Comparison of ENCODE assay signal across 31 mouse cellular contexts in the genomic region with DNA sequence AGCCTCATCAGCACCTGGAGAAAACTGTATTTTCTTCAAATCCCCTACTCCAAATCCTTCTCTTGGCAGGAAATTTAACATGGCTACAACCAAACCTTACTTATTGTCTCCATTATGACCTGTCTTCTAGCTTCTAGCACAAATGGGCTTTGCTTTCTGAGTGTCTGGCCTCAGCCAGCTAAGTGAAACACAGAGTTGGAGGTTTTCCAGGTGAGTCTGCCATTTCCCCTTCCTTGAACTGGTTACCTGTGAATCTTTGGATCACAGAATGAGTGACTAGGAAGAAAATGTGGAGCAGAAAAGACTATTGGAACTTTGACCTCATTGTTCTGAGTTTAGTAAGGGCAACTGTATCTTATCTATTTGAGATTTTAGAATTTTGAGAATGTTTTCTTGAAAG. TPM values are rescaled to one million over a fixed set of nuclear protein-coding genes. Genes with fewer than 3 reads are reported as not detected.
"Had no signal": no experiment of that assay in that cellular context is flagged by ENCODE, and none has a peak within 500 bp of the region (broad histone marks: within the 10 kb centered on the region; RNA-seq: fewer than 3 reads in every experiment).

A gene (plus strand): TSS at position 73 of the 400 bp plus-strand sequence.

- H3K4me3 ChIP-seq: heart, adult 2 months; heart, embryonic 13.5 days; heart, embryonic 15.5 days; hindbrain, embryonic 13.5 days; hindbrain, embryonic 15.5 days; limb, embryonic 13.5 days; limb, embryonic 15.5 days; liver, embryonic 12.5 days had no signal

- H3K27ac ChIP-seq: heart, adult 2 months; heart, embryonic 13.5 days; heart, embryonic 15.5 days; hindbrain, embryonic 13.5 days; hindbrain, embryonic 15.5 days; hindbrain, postnatal 0 days; kidney, postnatal 0 days; limb, embryonic 13.5 days; limb, embryonic 15.5 days; liver, embryonic 12.5 days; liver, embryonic 14.5 days had no signal

- H3K9me3 ChIP-seq: heart, embryonic 13.5 days; heart, embryonic 15.5 days; hindbrain, embryonic 13.5 days; hindbrain, embryonic 15.5 days; limb, embryonic 13.5 days; limb, embryonic 15.5 days; liver, embryonic 12.5 days had no signal

- H3K4me2 ChIP-seq: heart, embryonic 11.5 days; heart, embryonic 13.5 days; heart, embryonic 15.5 days; hindbrain, embryonic 13.5 days; hindbrain, embryonic 15.5 days; limb, embryonic 13.5 days; limb, embryonic 15.5 days; liver, embryonic 12.5 days had no signal

- DNase-seq: gastrocnemius, postnatal 14 days; gastrocnemius, postnatal 36 days; heart, adult 11 months; heart, adult 2 months; heart, postnatal 14 days; heart, postnatal 36 days; layer of hippocampus, adult 9-11 months; layer of hippocampus, postnatal 36 days; left cerebral cortex, postnatal 4 days; lung, adult 18-20 months had no signal

- H3K27me3 ChIP-seq: heart, embryonic 13.5 days; heart, embryonic 15.5 days; hindbrain, embryonic 13.5 days; hindbrain, embryonic 15.5 days; limb, embryonic 13.5 days; limb, embryonic 15.5 days; liver, embryonic 12.5 days had no signal

- H3K36me3 ChIP-seq: heart, embryonic 13.5 days; heart, embryonic 15.5 days; hindbrain, embryonic 13.5 days; hindbrain, embryonic 15.5 days; limb, embryonic 13.5 days; limb, embryonic 15.5 days; liver, embryonic 12.5 days had no signal

- H3K4me1 ChIP-seq: heart, embryonic 13.5 days; heart, embryonic 15.5 days; hindbrain, embryonic 13.5 days; hindbrain, embryonic 15.5 days; limb, embryonic 13.5 days; limb, embryonic 15.5 days; liver, embryonic 12.5 days had no signal

- ATAC-seq: hindbrain, postnatal 0 days; intestine, embryonic 16.5 days; liver, embryonic 12.5 days had no signal

- H3K9ac ChIP-seq: heart, embryonic 13.5 days; heart, embryonic 15.5 days; hindbrain, embryonic 13.5 days; hindbrain, embryonic 15.5 days; limb, embryonic 13.5 days; limb, embryonic 15.5 days; liver, embryonic 12.5 days; liver, embryonic 14.5 days had no signal

RNA-seq across cellular contexts. Expression of the gene that starts here (rescaled TPM):
- polyA plus RNA-seq: gonadal fat pad, adult 2 months; heart, adult 2 months; heart, embryonic 11.5 days; heart, embryonic 13.5 days; heart, embryonic 15.5 days; heart, postnatal 0 days; hindbrain, embryonic 11.5 days; hindbrain, embryonic 13.5 days; hindbrain, embryonic 15.5 days; hindbrain, postnatal 0 days; intestine, embryonic 14.5 days; intestine, embryonic 16.5 days; kidney, embryonic 14.5 days; kidney, postnatal 0 days; large intestine, adult 2 months; limb, embryonic 11.5 days; limb, embryonic 13.5 days; limb, embryonic 15.5 days; liver, adult 2 months; liver, embryonic 12.5 days; liver, embryonic 14.5 days; liver, embryonic 16.5 days had no signal
